Mouse (Mus musculus) midbrain, postnatal 0 days (tissue): Measurements from ENCODE around the gene Traip. TPM values are rescaled to one million over a fixed set of nuclear protein-coding genes. Genes with fewer than 3 reads are reported as not detected.

Experiments
- ATAC-seq: fragments of 200-750 bp; cut with Nextera tagmentation; 2 replicates; pipeline ENCODE4 v1.8.0; 2017; ENCODE audit warnings: moderate number of reproducible peaks, mild to moderate bottlenecking, moderate TSS enrichment, moderate library complexity; ENCODE audit not compliant: low FRiP score
- DNase-seq: peaks from one replicate; pipeline ENCODE4 v3.0.0-alpha.2; 2015; ENCODE audit warnings: low spot score
- H3K27ac ChIP-seq: fragments of 300-500 bp; sonication (generic); 2 replicates; pipeline ENCODE4 v1.5.1; 2014; ENCODE audit warnings: low read depth, mild to moderate bottlenecking, low read length, mixed read lengths
- H3K27me3 ChIP-seq: fragments of 300-500 bp; sonication (generic); 2 replicates; pipeline ENCODE4 v1.6.1; 2014; ENCODE audit warnings: low read length, control low read depth, mixed read lengths; ENCODE audit not compliant: insufficient read depth
- H3K36me3 ChIP-seq: fragments of 300-500 bp; sonication (generic); 2 replicates; pipeline ENCODE4 v1.6.1; 2014; ENCODE audit warnings: low read length, control low read depth, mixed read lengths; ENCODE audit not compliant: insufficient read depth
- H3K4me1 ChIP-seq: fragments of 300-500 bp; sonication (generic); 2 replicates; pipeline ENCODE4 v1.6.1; 2014; ENCODE audit warnings: mild to moderate bottlenecking, control low read depth, antibody characterized with exemption, low read length, mixed read lengths; ENCODE audit not compliant: insufficient read depth
- H3K4me2 ChIP-seq: fragments of 300-500 bp; sonication (generic); 2 replicates; pipeline ENCODE4 v1.6.1; 2014; ENCODE audit warnings: low read depth, mild to moderate bottlenecking, low read length, mixed read lengths; ENCODE audit not compliant: poor library complexity, severe bottlenecking
- H3K4me3 ChIP-seq: fragments of 300-500 bp; sonication (generic); 2 replicates; pipeline ENCODE4 v1.5.1; 2014; ENCODE audit warnings: low read depth, mild to moderate bottlenecking, low read length, moderate library complexity
- H3K9ac ChIP-seq: fragments of 300-500 bp; sonication (generic); replicated peaks from 2 replicates; pipeline ENCODE4 v1.6.1; 2014; ENCODE audit warnings: mild to moderate bottlenecking, low read length, moderate library complexity, mixed read lengths; ENCODE audit not compliant: poor library complexity, severe bottlenecking
- H3K9me3 ChIP-seq: fragments of 300-500 bp; sonication (generic); 2 replicates; pipeline ENCODE4 v1.6.1; 2016; ENCODE audit warnings: low read length, control low read depth
- CTCF ChIP-seq: IDR thresholded peaks from 2 replicates; pipeline ENCODE4 v1.5.1; 2016; ENCODE audit warnings: antibody characterized with exemption, mild to moderate bottlenecking
- WGBS: fragments of 180-500 bp; shearing (Covaris S2); extraction: QIAGEN DNeasy Blood & Tissue Kit; methylation state at CpG from one replicate; pipeline ENCODE4 v1.1.7; 2014; 5-methylcytosine and 5-hydroxymethylcytosine counted together
- polyA plus RNA-seq: library from polyadenylated mRNA; unstranded; fragments of >200 nt; fragmentation: Nextera tagmentation; extraction: Ambion mirVana; gene quantifications from 2 replicates; pipeline ENCODE4 v1.2.1, GENCODE M21; 2015
- total RNA-seq: library from RNA; depleted of rRNA; stranded (reverse); fragments of >200 nt; gene quantifications from 2 replicates; pipeline ENCODE4 v1.2.3, GENCODE M21; 2014

Traip gene
- total and polyA plus RNA-seq, 2 experiments from 2014 or later: 9.0 to 11.6 TPM

GRCm38 (mm10) chr9:107950460-107951355, 772 bp downstream of the Traip start:
- Histone ChIP-seq H3K9ac (peak overlapping the region; percentile 29; the same call in 1 of the 2 replicates), H3K9me3 (no peaks in the 10 kb centered on the region), H3K4me3 (peak overlapping the region; percentile 49), H3K27ac (peak overlapping the region; percentile 70), H3K4me1 (no peaks in the 10 kb centered on the region), H3K4me2 (peak overlapping the region; percentile 63), H3K27me3 (no peaks in the 10 kb centered on the region), H3K36me3 (peaks cover 26% of the 10 kb centered on the region)
- DNase-seq: peak; percentile 95
- peak; percentile 90 for ATAC-seq
- no peak for TF ChIP-seq CTCF
- WGBS: 13% methylated on average over 45 of the region's 45 CpGs

GRCm38 (mm10) chr9:107955613-107956289, 5.8 kb downstream of the Traip start:
- DNase-seq: no peak
- TF ChIP-seq CTCF: no peak
- Histone ChIP-seq H3K36me3 (no peaks in the 10 kb centered on the region; the same call in 1 of the 2 replicates), H3K4me2 (no peak overlapping the region), H3K27ac (no peak overlapping the region), H3K4me1 (0 out of 2 replicates have a peak, but pooled peaks cover 7% of the 10 kb centered on the region), H3K4me3 (no peak overlapping the region), H3K27me3 (no peaks in the 10 kb centered on the region), H3K9me3 (no peaks in the 10 kb centered on the region), H3K9ac (no peak overlapping the region)
- ATAC-seq: no peak
- 82% methylated on average over 6 of the region's 6 CpGs for WGBS

DNA sequence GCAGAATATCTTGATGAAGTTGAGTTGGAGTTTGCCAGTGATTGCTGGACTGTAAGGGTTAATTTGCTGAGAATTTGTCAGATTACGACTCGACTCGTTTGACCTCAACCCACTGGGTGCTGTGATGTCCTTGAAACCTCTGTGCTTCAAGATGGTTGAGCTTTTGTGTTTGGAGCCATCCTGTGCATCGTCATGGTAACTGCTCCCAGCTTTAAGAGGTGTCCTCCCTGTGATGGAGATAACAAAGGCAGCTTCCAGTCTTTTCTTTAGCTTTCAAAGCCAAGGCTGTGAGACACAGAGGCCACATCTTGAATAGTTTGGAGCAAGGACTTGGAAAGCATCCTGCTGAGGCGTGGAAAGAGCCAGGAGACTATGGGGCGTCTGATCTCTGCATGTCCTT, 7.2 kb downstream of the Traip start:
- DNase-seq (no peak), ATAC-seq (no peak)
- WGBS: 16% methylated on average over 6 of the region's 6 CpGs
- Histone ChIP-seq H3K4me1 (peaks cover 16% of the 10 kb centered on the region), H3K9ac (no peak overlapping the region), H3K27me3 (no peaks in the 10 kb centered on the region), H3K4me3 (no peak overlapping the region), H3K9me3 (no peaks in the 10 kb centered on the region), H3K36me3 (no peaks in the 10 kb centered on the region; the same call in 1 of the 2 replicates), H3K4me2 (no peak overlapping the region), H3K27ac (peak overlapping the region; percentile 38; the same call in 1 of the 2 replicates)
- no peak for TF ChIP-seq CTCF

GRCm38 (mm10) chr9:107959896-107960295, 10.0 kb downstream of the Traip start:
- peak overlapping the region; percentile 91 for H3K27ac ChIP-seq
- H3K9ac ChIP-seq: peak overlapping the region; percentile 33; the same call in 1 of the 2 replicates
- no peak overlapping the region for H3K4me3 ChIP-seq
- no peak overlapping the region for H3K4me2 ChIP-seq
- H3K27me3 ChIP-seq: no peaks in the 10 kb centered on the region
- DNase-seq (no peak), ATAC-seq (no peak; the same call in 1 of the 2 replicates)
- 39% methylated on average over 6 of the region's 6 CpGs for WGBS
- no peaks in the 10 kb centered on the region; the same call in 1 of the 2 replicates for H3K36me3 ChIP-seq
- H3K9me3 ChIP-seq: no peaks in the 10 kb centered on the region
- H3K4me1 ChIP-seq: peaks cover 20% of the 10 kb centered on the region
- TF ChIP-seq CTCF: no peak

DNA sequence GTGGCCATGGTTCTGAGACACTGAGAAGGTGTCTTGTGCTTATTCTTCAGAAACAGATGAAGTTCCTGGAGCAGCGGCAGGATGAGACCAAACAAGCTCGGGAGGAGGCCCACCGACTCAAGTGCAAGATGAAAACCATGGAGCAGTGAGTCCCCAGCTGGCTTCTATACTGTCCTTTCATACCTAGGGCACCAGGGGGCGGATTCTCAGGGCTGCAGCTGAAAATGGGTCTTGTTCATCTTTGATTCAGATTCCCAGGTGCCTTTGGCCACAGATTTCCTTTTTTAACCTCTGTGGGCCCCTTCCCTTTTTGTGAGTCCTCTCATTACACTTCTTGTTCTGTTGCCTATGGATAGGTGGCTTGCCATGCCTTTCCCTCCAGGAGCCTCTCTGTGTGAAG, 11.0 kb downstream of the Traip start:
- ATAC-seq (no peak), DNase-seq (peak; percentile 28)
- Histone ChIP-seq H3K36me3 (no peaks in the 10 kb centered on the region; the same call in 1 of the 2 replicates), H3K9ac (no peak overlapping the region), H3K4me2 (peak overlapping the region; percentile 38; the same call in 1 of the 2 replicates), H3K27ac (peak overlapping the region; percentile 91), H3K4me3 (no peak overlapping the region), H3K9me3 (no peaks in the 10 kb centered on the region), H3K4me1 (peaks cover 20% of the 10 kb centered on the region), H3K27me3 (no peaks in the 10 kb centered on the region)
- WGBS: 71% methylated on average over 4 of the region's 4 CpGs
- TF ChIP-seq CTCF: peak; percentile 56
